Mouse (Mus musculus): Measurements from ENCODE around the gene Bid. TPM values are rescaled to one million over a fixed set of nuclear protein-coding genes. Genes with fewer than 3 reads are reported as not detected.
"Not testable (repeated sequence)": the region's sequence is repeated elsewhere in the genome, so short reads cannot be mapped to it uniquely, and the experiment has no call there.

Gene Bid
- polyA plus RNA-seq, 1 experiment from 2014 or later: 13.4 TPM

GRCm38 (mm10) chr6:120879046-120879445, 37.6 kb downstream of the Bid start:
- DNase-seq (ENCODE audit: low spot score): no peak
- no peak overlapping the region for H3K4me3 ChIP-seq (ENCODE audit: low read depth, low read length)
- H3K27me3 ChIP-seq (replicated peaks; ENCODE audit: control insufficient read depth, insufficient read depth, low read length): no peaks in the 10 kb centered on the region
- no peak for ATAC-seq (ENCODE audit: low read depth)
- H3K9ac ChIP-seq (ENCODE audit: low read depth, low read length): no peak overlapping the region
- 53% methylated on average over 5 of the region's 5 CpGs for WGBS
- H3K4me2 ChIP-seq (ENCODE audit: low read depth, low read length): no peak overlapping the region
- no peak overlapping the region for H3K27ac ChIP-seq (replicated peaks; ENCODE audit: low read depth, low read length)
- H3K36me3 ChIP-seq (ENCODE audit: control insufficient read depth, insufficient read depth, low read length): peaks cover 55% of the 10 kb centered on the region
- H3K4me1 ChIP-seq (ENCODE audit: control insufficient read depth, insufficient read depth, low read length): no peaks in the 10 kb centered on the region
- no peaks in the 10 kb centered on the region for H3K9me3 ChIP-seq (ENCODE audit: control insufficient read depth, low read length)

GRCm38 (mm10) chr6:120873874-120874273, 42.8 kb downstream of the Bid start:
- Histone ChIP-seq H3K9ac (ENCODE audit: low read depth, low read length) (no peak overlapping the region), H3K27me3 (replicated peaks; ENCODE audit: control insufficient read depth, insufficient read depth, low read length) (no peaks in the 10 kb centered on the region), H3K9me3 (ENCODE audit: control insufficient read depth, low read length) (no peaks in the 10 kb centered on the region), H3K4me1 (ENCODE audit: control insufficient read depth, insufficient read depth, low read length) (no peaks in the 10 kb centered on the region), H3K4me2 (ENCODE audit: low read depth, low read length) (no peak overlapping the region), H3K36me3 (ENCODE audit: control insufficient read depth, insufficient read depth, low read length) (peaks cover 26% of the 10 kb centered on the region), H3K27ac (replicated peaks; ENCODE audit: low read depth, low read length) (no peak overlapping the region), H3K4me3 (ENCODE audit: low read depth, low read length) (no peak overlapping the region)
- DNase-seq (ENCODE audit: low spot score) (no peak), ATAC-seq (ENCODE audit: low read depth) (no peak)
- WGBS: 73% methylated on average over 9 of the region's 9 CpGs

GRCm38 (mm10) chr6:120871286-120871685, 45.4 kb downstream of the Bid start:
- H3K4me1 ChIP-seq (ENCODE audit: control insufficient read depth, insufficient read depth, low read length): no peaks in the 10 kb centered on the region
- H3K27me3 ChIP-seq (replicated peaks; ENCODE audit: control insufficient read depth, insufficient read depth, low read length): no peaks in the 10 kb centered on the region
- 81% methylated on average over 2 of the region's 2 CpGs for WGBS
- H3K9ac ChIP-seq (ENCODE audit: low read depth, low read length): no peak overlapping the region
- H3K4me2 ChIP-seq (ENCODE audit: low read depth, low read length): no peak overlapping the region
- DNase-seq (ENCODE audit: low spot score) (no peak), ATAC-seq (ENCODE audit: low read depth) (no peak)
- H3K9me3 ChIP-seq (ENCODE audit: control insufficient read depth, low read length): no peaks in the 10 kb centered on the region
- H3K4me3 ChIP-seq (ENCODE audit: low read depth, low read length): no peak overlapping the region
- peaks cover 18% of the 10 kb centered on the region for H3K36me3 ChIP-seq (ENCODE audit: control insufficient read depth, insufficient read depth, low read length)
- no peak overlapping the region for H3K27ac ChIP-seq (replicated peaks; ENCODE audit: low read depth, low read length)

GRCm38 (mm10) chr6:120868824-120869223, 47.8 kb downstream of the Bid start:
- Histone ChIP-seq H3K4me3 (ENCODE audit: low read depth, low read length) (no peak overlapping the region), H3K4me2 (ENCODE audit: low read depth, low read length) (no peak overlapping the region), H3K9me3 (ENCODE audit: control insufficient read depth, low read length) (no peaks in the 10 kb centered on the region), H3K4me1 (ENCODE audit: control insufficient read depth, insufficient read depth, low read length) (no peaks in the 10 kb centered on the region), H3K9ac (ENCODE audit: low read depth, low read length) (no peak overlapping the region), H3K27ac (replicated peaks; ENCODE audit: low read depth, low read length) (no peak overlapping the region), H3K27me3 (replicated peaks; ENCODE audit: control insufficient read depth, insufficient read depth, low read length) (no peaks in the 10 kb centered on the region), H3K36me3 (ENCODE audit: control insufficient read depth, insufficient read depth, low read length) (peaks cover 35% of the 10 kb centered on the region)
- WGBS: 48% methylated on average over 1 of the region's 1 CpGs
- peak; percentile 17 for DNase-seq (ENCODE audit: low spot score)
- ATAC-seq (ENCODE audit: low read depth): no peak

- H3K27ac ChIP-seq (replicated peaks; ENCODE audit: low read depth, low read length): no peak overlapping the region
- H3K9ac ChIP-seq (ENCODE audit: low read depth, low read length): no peak overlapping the region
- peaks cover 36% of the 10 kb centered on the region for H3K36me3 ChIP-seq (ENCODE audit: control insufficient read depth, insufficient read depth, low read length)
- H3K4me1 ChIP-seq (ENCODE audit: control insufficient read depth, insufficient read depth, low read length): no peaks in the 10 kb centered on the region
- no peak for DNase-seq (ENCODE audit: low spot score)
- no peak for ATAC-seq (ENCODE audit: low read depth)
- no peaks in the 10 kb centered on the region for H3K27me3 ChIP-seq (replicated peaks; ENCODE audit: control insufficient read depth, insufficient read depth, low read length)
- 80% methylated on average over 9 of the region's 9 CpGs for WGBS
- no peak overlapping the region for H3K4me2 ChIP-seq (ENCODE audit: low read depth, low read length)
- no peaks in the 10 kb centered on the region for H3K9me3 ChIP-seq (ENCODE audit: control insufficient read depth, low read length)
- H3K4me3 ChIP-seq (ENCODE audit: low read depth, low read length): no peak overlapping the region
Measured at GRCm38 (mm10) chr6:120866051-120866814, 50.4 kb downstream of the Bid start.

GRCm38 (mm10) chr6:120860079-120860478, 56.6 kb downstream of the Bid start:
- no peaks in the 10 kb centered on the region for H3K9me3 ChIP-seq (ENCODE audit: control insufficient read depth, low read length)
- peaks cover 33% of the 10 kb centered on the region for H3K36me3 ChIP-seq (ENCODE audit: control insufficient read depth, insufficient read depth, low read length)
- H3K4me1 ChIP-seq (ENCODE audit: control insufficient read depth, insufficient read depth, low read length): no peaks in the 10 kb centered on the region
- no peak for DNase-seq (ENCODE audit: low spot score)
- H3K27me3 ChIP-seq (replicated peaks; ENCODE audit: control insufficient read depth, insufficient read depth, low read length): no peaks in the 10 kb centered on the region
- H3K4me3 ChIP-seq (ENCODE audit: low read depth, low read length): no peak overlapping the region
- ATAC-seq (ENCODE audit: low read depth): no peak
- WGBS: 92% methylated on average over 3 of the region's 3 CpGs
- no peak overlapping the region for H3K27ac ChIP-seq (replicated peaks; ENCODE audit: low read depth, low read length)
- H3K9ac ChIP-seq (ENCODE audit: low read depth, low read length): no peak overlapping the region
- H3K4me2 ChIP-seq (ENCODE audit: low read depth, low read length): no peak overlapping the region

- Histone ChIP-seq H3K27me3 (replicated peaks; ENCODE audit: control insufficient read depth, insufficient read depth, low read length) (no peaks in the 10 kb centered on the region), H3K9me3 (ENCODE audit: control insufficient read depth, low read length) (no peaks in the 10 kb centered on the region), H3K4me3 (ENCODE audit: low read depth, low read length) (no peak overlapping the region), H3K27ac (replicated peaks; ENCODE audit: low read depth, low read length) (no peak overlapping the region), H3K36me3 (ENCODE audit: control insufficient read depth, insufficient read depth, low read length) (peaks cover 39% of the 10 kb centered on the region), H3K4me2 (ENCODE audit: low read depth, low read length) (no peak overlapping the region), H3K4me1 (ENCODE audit: control insufficient read depth, insufficient read depth, low read length) (no peaks in the 10 kb centered on the region), H3K9ac (ENCODE audit: low read depth, low read length) (no peak overlapping the region)
- DNase-seq (ENCODE audit: low spot score) (peak; percentile 77), ATAC-seq (ENCODE audit: low read depth) (peak; percentile 91; the same call in 1 of the 2 replicates)
- 74% methylated on average over 8 of the region's 8 CpGs for WGBS
Measured at GRCm38 (mm10) chr6:120858217-120858711, 58.4 kb downstream of the Bid start.

GRCm38 (mm10) chr6:120854413-120854812, 62.2 kb downstream of the Bid start:
- H3K9me3 ChIP-seq (ENCODE audit: control insufficient read depth, low read length): no peaks in the 10 kb centered on the region
- no peak overlapping the region for H3K4me3 ChIP-seq (ENCODE audit: low read depth, low read length)
- ATAC-seq (ENCODE audit: low read depth): no peak
- no peak overlapping the region for H3K4me2 ChIP-seq (ENCODE audit: low read depth, low read length)
- no peaks in the 10 kb centered on the region for H3K4me1 ChIP-seq (ENCODE audit: control insufficient read depth, insufficient read depth, low read length)
- no peak for DNase-seq (ENCODE audit: low spot score)
- H3K36me3 ChIP-seq (ENCODE audit: control insufficient read depth, insufficient read depth, low read length): peaks cover 45% of the 10 kb centered on the region
- no peaks in the 10 kb centered on the region for H3K27me3 ChIP-seq (replicated peaks; ENCODE audit: control insufficient read depth, insufficient read depth, low read length)
- no peak overlapping the region for H3K9ac ChIP-seq (ENCODE audit: low read depth, low read length)
- H3K27ac ChIP-seq (replicated peaks; ENCODE audit: low read depth, low read length): no peak overlapping the region
- 89% methylated on average over 10 of the region's 10 CpGs for WGBS

GRCm38 (mm10) chr6:120850720-120851119, 65.9 kb downstream of the Bid start:
- not testable (repeated sequence) for H3K27ac ChIP-seq (replicated peaks; ENCODE audit: low read depth, low read length); H3K9ac ChIP-seq (ENCODE audit: low read depth, low read length); H3K4me2 ChIP-seq (ENCODE audit: low read depth, low read length); ATAC-seq (ENCODE audit: low read depth); H3K4me3 ChIP-seq (ENCODE audit: low read depth, low read length); DNase-seq (ENCODE audit: low spot score); H3K27me3 ChIP-seq (replicated peaks; ENCODE audit: control insufficient read depth, insufficient read depth, low read length); H3K9me3 ChIP-seq (ENCODE audit: control insufficient read depth, low read length); H3K4me1 ChIP-seq (ENCODE audit: control insufficient read depth, insufficient read depth, low read length)
- H3K36me3 ChIP-seq (ENCODE audit: control insufficient read depth, insufficient read depth, low read length): peaks cover 49% of the 10 kb centered on the region
